Mouse (Mus musculus) spleen, adult 2 months (tissue): ENCODE data around the gene Ccdc77. TPM values are rescaled to one million over a fixed set of nuclear protein-coding genes. Genes with fewer than 3 reads are reported as not detected.

Experiments used
- DNase-seq, 2 experiments: peaks; one replicate each; pipeline versions ENCODE4 v3.0.0 to v3.0.0-alpha.2; 2012 to 2021; ENCODE audit warnings: low spot score in 2 of 2, low read depth in 1 of 2
- H3K27ac ChIP-seq: fragments of 200-500 bp; 2 replicates; pipeline ENCODE4 v1.5.1; 2012; ENCODE audit warnings: low read length, inconsistent platforms; ENCODE audit not compliant: insufficient read depth
- H3K27me3 ChIP-seq: fragments of 200-500 bp; 2 replicates; pipeline ENCODE4 v1.6.1; 2012; ENCODE audit warnings: mild to moderate bottlenecking, moderate library complexity, low read length, inconsistent platforms; ENCODE audit not compliant: control insufficient read depth, insufficient read depth
- H3K36me3 ChIP-seq: fragments of 200-500 bp; 2 replicates; pipeline ENCODE4 v1.6.1; 2012; ENCODE audit warnings: mild to moderate bottlenecking, low read length, inconsistent platforms; ENCODE audit not compliant: control insufficient read depth, insufficient read depth
- H3K4me1 ChIP-seq: fragments of 200-500 bp; 2 replicates; pipeline ENCODE4 v1.6.1; 2011; ENCODE audit warnings: inconsistent platforms; ENCODE audit not compliant: control insufficient read depth, insufficient read depth, insufficient read length
- H3K4me3 ChIP-seq: fragments of 200-500 bp; 2 replicates; pipeline ENCODE4 v1.5.1; 2011; ENCODE audit warnings: mild to moderate bottlenecking, inconsistent platforms; ENCODE audit not compliant: insufficient read depth, insufficient read length; ENCODE audit errors: extremely low read depth
- CTCF ChIP-seq: fragments of 200-500 bp; IDR thresholded peaks from 2 replicates; pipeline ENCODE4 v1.5.1; 2011; ENCODE audit warnings: mild to moderate bottlenecking, inconsistent platforms; ENCODE audit not compliant: insufficient read depth, insufficient read length, insufficient replicate concordance; ENCODE audit errors: extremely low read depth
- POLR2A ChIP-seq: fragments of 200-500 bp; IDR thresholded peaks from 2 replicates; pipeline ENCODE4 v1.6.1; 2011; ENCODE audit warnings: low read depth, low read length, inconsistent platforms
- WGBS: fragments of 180-500 bp; shearing (Covaris S2); methylation state at CpG from one replicate; pipeline ENCODE4 v1.1.7; 2018; 5-methylcytosine and 5-hydroxymethylcytosine counted together
- polyA plus RNA-seq: library from polyadenylated mRNA; depleted of rRNA; stranded (reverse); fragments of >200 nt; gene quantifications from 2 replicates; pipeline ENCODE4 v1.2.3, GENCODE M21; 2012; rRNA removed

Gene Ccdc77
- polyA plus RNA-seq, 1 experiment: 3.2 TPM

GRCm38 (mm10) chr6:120275301-120275700 is 88.9 kb downstream of the Ccdc77 start:
- TF ChIP-seq POLR2A (no peak), CTCF (no peak)
- Histone ChIP-seq H3K27me3 (no peaks in the 10 kb centered on the region), H3K4me3 (no peak overlapping the region), H3K4me1 (no peaks in the 10 kb centered on the region), H3K27ac (no peak overlapping the region), H3K36me3 (no peaks in the 10 kb centered on the region)
- 53% methylated on average over 6 of the region's 6 CpGs for WGBS
- DNase-seq: no peak

GRCm38 (mm10) chr6:120274887-120275286 is 89.3 kb downstream of the Ccdc77 start:
- TF ChIP-seq POLR2A: no peak
- TF ChIP-seq CTCF: no peak
- no peak for DNase-seq
- WGBS: 70% methylated on average over 4 of the region's 4 CpGs
- no peaks in the 10 kb centered on the region for H3K36me3 ChIP-seq
- no peak overlapping the region for H3K27ac ChIP-seq
- no peaks in the 10 kb centered on the region for H3K4me1 ChIP-seq
- H3K4me3 ChIP-seq: no peak overlapping the region
- H3K27me3 ChIP-seq: no peaks in the 10 kb centered on the region

Other genes with a start within 250 kb of the Ccdc77 start
- gene D330020A13Rik, start 70.0 kb downstream of the Ccdc77 start, polyA plus RNA-seq: not detected in 2 replicates
- gene B4galnt3, start 69.8 kb downstream of the Ccdc77 start, polyA plus RNA-seq: 0.09 and 0.12 TPM in 2 replicates
- gene Kdm5a, start 250 bp downstream of the Ccdc77 start, polyA plus RNA-seq: 3.6 and 4.2 TPM in 2 replicates
- 93.1 and 98.3 TPM in 2 replicates for gene Il17ra, start 98.9 kb upstream of the Ccdc77 start, polyA plus RNA-seq
- 0.14 and 0.59 TPM in 2 replicates for gene Tmem121b, start 129.4 kb upstream of the Ccdc77 start, polyA plus RNA-seq
- 25.2 and 25.3 TPM in 2 replicates for gene Hdhd5, start 166.9 kb upstream of the Ccdc77 start, polyA plus RNA-seq